Mouse (Mus musculus): ENCODE measurements around the gene Gucy2d. TPM values are rescaled to one million over a fixed set of nuclear protein-coding genes. Genes with fewer than 3 reads are reported as not detected.

Gucy2d gene
- polyA plus RNA-seq, 1 experiment from 2014 or later: not detected

DNA sequence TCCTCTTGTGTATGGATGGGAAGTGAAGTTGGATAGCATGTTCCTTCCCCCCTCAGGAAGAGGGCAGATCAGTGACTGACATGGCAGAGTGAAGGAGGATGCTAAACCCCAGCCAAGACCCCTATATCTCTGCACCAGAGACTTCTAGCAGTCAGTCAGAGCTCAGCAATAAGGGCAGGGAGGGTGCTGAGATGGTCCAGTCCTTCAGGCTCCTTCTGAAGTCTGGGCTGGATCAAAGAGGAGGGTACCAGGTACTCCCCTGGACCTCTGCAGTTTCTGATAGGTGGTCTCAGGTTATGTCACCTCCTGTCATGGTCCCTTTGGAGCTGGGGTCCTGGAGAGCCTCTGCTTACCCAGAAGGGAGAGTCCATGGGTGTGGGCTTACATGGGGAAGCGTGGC lies 55.4 kb downstream of the Gucy2d start:
- no peak overlapping the region for H3K27ac ChIP-seq (ENCODE audit: low read length)
- no peaks in the 10 kb centered on the region for H3K27me3 ChIP-seq (ENCODE audit: control insufficient read depth, insufficient read depth, low read length)
- H3K4me3 ChIP-seq (ENCODE audit: low read depth, low read length): no peak overlapping the region
- peaks cover 9% of the 10 kb centered on the region; the same call in 1 of the 2 replicates for H3K36me3 ChIP-seq (ENCODE audit: control insufficient read depth, insufficient read depth, low read length)
- peaks cover 18% of the 10 kb centered on the region for H3K4me1 ChIP-seq (ENCODE audit: control insufficient read depth, insufficient read depth, low read length)
- ATAC-seq (ENCODE audit: insufficient number of reproducible peaks, insufficient read depth, low FRiP score, low read depth): no peak
- WGBS: 77% methylated on average over 1 of the region's 1 CpGs
- no peak overlapping the region for H3K4me2 ChIP-seq (replicated peaks; ENCODE audit: low read depth, low read length)
- H3K9me3 ChIP-seq (ENCODE audit: control insufficient read depth, low read depth, low read length): no peaks in the 10 kb centered on the region
- no peak overlapping the region for H3K9ac ChIP-seq (replicated peaks; ENCODE audit: low read depth, low read length)

DNA sequence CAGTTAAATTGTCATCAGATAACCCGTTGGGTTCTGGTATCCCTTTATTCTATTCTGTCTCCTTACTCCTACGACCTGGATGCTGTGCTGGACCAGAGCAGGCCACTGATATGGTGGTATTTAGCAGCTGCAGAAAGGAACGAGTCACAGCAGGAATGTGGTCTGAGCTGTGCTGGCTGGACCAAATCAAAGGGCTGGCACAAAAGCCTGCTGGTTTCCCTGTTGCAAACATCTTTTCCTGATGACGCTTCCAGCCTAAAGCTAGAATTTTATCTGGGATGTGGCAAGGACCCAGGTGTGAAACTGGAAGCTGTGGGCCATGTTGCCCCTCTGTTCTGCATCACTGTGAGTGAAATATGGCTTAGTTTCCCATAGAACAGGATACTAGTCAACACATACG lies 57.2 kb downstream of the Gucy2d start:
- WGBS: 66% methylated on average over 5 of the region's 5 CpGs
- no peak for ATAC-seq (ENCODE audit: insufficient number of reproducible peaks, insufficient read depth, low FRiP score, low read depth)

DNA sequence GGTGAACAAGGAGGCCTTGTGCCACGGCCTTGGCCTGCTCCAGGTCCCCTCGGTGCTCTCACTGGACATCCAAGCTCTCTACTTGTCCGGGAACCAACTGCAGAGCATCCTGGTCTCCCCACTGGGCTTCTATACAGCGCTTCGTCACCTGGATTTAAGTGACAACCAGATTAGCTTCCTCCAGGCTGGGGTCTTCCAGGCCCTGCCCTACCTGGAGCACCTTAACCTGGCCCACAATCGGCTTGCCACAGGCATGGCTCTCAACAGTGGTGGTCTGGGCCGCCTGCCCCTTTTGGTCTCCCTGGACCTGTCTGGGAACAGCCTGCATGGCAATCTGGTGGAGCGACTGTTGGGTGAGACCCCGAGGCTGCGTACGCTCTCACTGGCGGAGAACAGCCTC lies 57.9 kb downstream of the Gucy2d start:
- Histone ChIP-seq H3K4me3 (ENCODE audit: low read depth, low read length) (no peak overlapping the region), H3K4me1 (ENCODE audit: control insufficient read depth, insufficient read depth, low read length) (peaks cover 23% of the 10 kb centered on the region), H3K9ac (replicated peaks; ENCODE audit: low read depth, low read length) (no peak overlapping the region), H3K27me3 (ENCODE audit: control insufficient read depth, insufficient read depth, low read length) (no peaks in the 10 kb centered on the region), H3K36me3 (ENCODE audit: control insufficient read depth, insufficient read depth, low read length) (peaks cover 9% of the 10 kb centered on the region; the same call in 1 of the 2 replicates), H3K4me2 (replicated peaks; ENCODE audit: low read depth, low read length) (no peak overlapping the region), H3K27ac (ENCODE audit: low read length) (no peak overlapping the region), H3K9me3 (ENCODE audit: control insufficient read depth, low read depth, low read length) (no peaks in the 10 kb centered on the region)
- 92% methylated on average over 12 of the region's 12 CpGs for WGBS
- no peak for ATAC-seq (ENCODE audit: insufficient number of reproducible peaks, insufficient read depth, low FRiP score, low read depth)

More for the DNA sequence above, 57.2 kb downstream of the Gucy2d start:
- H3K9me3 ChIP-seq (ENCODE audit: control insufficient read depth, low read depth, low read length): no peaks in the 10 kb centered on the region
- peaks cover 9% of the 10 kb centered on the region; the same call in 1 of the 2 replicates for H3K36me3 ChIP-seq (ENCODE audit: control insufficient read depth, insufficient read depth, low read length)
- no peak overlapping the region for H3K4me3 ChIP-seq (ENCODE audit: low read depth, low read length)
- no peaks in the 10 kb centered on the region for H3K27me3 ChIP-seq (ENCODE audit: control insufficient read depth, insufficient read depth, low read length)
- peaks cover 17% of the 10 kb centered on the region for H3K4me1 ChIP-seq (ENCODE audit: control insufficient read depth, insufficient read depth, low read length)
- H3K4me2 ChIP-seq (replicated peaks; ENCODE audit: low read depth, low read length): no peak overlapping the region
- no peak overlapping the region for H3K9ac ChIP-seq (replicated peaks; ENCODE audit: low read depth, low read length)
- no peak overlapping the region for H3K27ac ChIP-seq (ENCODE audit: low read length)

DNA sequence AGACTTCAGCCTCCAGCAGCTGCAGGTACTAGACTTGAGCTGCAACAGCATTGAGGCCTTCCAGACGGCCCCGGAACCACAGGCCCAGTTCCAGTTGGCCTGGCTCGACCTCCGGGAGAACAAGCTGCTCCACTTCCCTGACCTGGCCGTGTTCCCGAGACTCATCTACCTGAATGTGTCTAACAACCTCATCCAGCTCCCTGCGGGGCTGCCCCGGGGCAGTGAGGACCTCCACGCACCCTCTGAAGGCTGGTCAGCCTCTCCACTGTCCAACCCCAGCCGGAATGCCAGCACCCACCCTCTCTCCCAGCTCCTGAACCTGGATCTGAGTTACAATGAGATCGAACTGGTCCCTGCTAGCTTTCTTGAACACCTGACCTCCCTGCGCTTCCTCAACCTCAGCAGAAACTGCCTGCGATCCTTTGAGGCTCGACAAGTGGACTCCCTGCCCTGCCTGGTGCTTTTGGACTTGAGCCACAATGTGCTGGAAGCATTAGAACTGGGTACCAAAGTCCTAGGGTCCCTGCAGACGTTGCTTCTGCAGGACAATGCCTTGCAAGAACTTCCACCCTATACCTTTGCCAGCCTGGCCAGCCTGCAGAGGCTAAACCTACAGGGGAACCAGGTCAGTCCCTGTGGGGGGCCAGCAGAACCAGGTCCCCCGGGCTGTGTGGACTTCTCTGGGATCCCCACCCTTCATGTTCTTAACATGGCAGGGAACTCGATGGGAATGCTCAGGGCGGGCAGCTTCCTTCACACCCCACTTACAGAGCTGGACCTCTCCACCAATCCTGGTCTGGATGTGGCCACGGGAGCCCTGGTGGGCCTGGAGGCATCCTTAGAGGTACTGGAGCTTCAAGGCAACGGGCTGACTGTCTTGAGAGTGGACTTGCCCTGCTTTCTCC lies 58.7 kb downstream of the Gucy2d start:
- no peak overlapping the region for H3K9ac ChIP-seq (replicated peaks; ENCODE audit: low read depth, low read length)
- H3K36me3 ChIP-seq (ENCODE audit: control insufficient read depth, insufficient read depth, low read length): peaks cover 9% of the 10 kb centered on the region; the same call in 1 of the 2 replicates
- 81% methylated on average over 20 of the region's 20 CpGs for WGBS
- H3K27me3 ChIP-seq (ENCODE audit: control insufficient read depth, insufficient read depth, low read length): no peaks in the 10 kb centered on the region
- H3K9me3 ChIP-seq (ENCODE audit: control insufficient read depth, low read depth, low read length): no peaks in the 10 kb centered on the region
- no peak overlapping the region for H3K4me2 ChIP-seq (replicated peaks; ENCODE audit: low read depth, low read length)
- H3K4me1 ChIP-seq (ENCODE audit: control insufficient read depth, insufficient read depth, low read length): peaks cover 21% of the 10 kb centered on the region; the same call in 1 of the 2 replicates
- ATAC-seq (ENCODE audit: insufficient number of reproducible peaks, insufficient read depth, low FRiP score, low read depth): no peak
- H3K27ac ChIP-seq (ENCODE audit: low read length): no peak overlapping the region
- no peak overlapping the region for H3K4me3 ChIP-seq (ENCODE audit: low read depth, low read length)

DNA sequence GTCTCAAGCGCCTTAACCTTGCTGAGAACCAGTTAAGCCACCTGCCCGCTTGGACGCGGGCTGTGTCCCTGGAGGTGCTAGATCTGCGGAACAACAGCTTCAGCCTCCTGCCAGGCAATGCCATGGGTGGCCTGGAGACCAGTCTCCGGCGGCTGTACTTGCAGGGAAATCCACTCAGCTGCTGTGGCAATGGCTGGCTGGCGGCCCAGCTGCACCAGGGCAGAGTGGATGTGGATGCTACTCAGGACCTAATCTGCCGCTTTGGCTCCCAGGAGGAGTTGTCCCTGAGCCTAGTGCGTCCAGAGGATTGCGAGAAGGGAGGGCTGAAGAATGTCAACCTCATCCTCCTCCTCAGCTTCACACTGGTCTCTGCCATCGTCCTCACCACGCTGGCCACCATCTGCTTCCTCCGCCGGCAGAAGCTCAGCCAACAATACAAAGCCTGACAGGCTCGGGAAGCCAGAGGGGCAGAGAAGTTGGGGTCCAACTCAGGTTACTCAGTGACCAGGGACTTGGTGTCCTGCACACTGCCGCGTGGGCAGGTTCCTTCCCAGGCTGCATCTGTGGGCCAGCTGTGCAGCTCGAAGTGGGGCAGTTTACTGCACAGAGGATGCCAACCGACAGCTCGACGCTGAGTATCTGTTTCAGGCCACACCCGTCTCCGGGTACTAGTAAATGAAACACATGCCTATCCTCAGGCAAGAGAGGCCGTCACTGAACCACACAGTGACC lies 59.5 kb downstream of the Gucy2d start:
- Histone ChIP-seq H3K27me3 (ENCODE audit: control insufficient read depth, insufficient read depth, low read length) (no peaks in the 10 kb centered on the region), H3K4me1 (ENCODE audit: control insufficient read depth, insufficient read depth, low read length) (peaks cover 22% of the 10 kb centered on the region; the same call in 1 of the 2 replicates), H3K9ac (replicated peaks; ENCODE audit: low read depth, low read length) (no peak overlapping the region), H3K4me2 (replicated peaks; ENCODE audit: low read depth, low read length) (no peak overlapping the region), H3K9me3 (ENCODE audit: control insufficient read depth, low read depth, low read length) (no peaks in the 10 kb centered on the region), H3K36me3 (ENCODE audit: control insufficient read depth, insufficient read depth, low read length) (peaks cover 9% of the 10 kb centered on the region; the same call in 1 of the 2 replicates), H3K27ac (ENCODE audit: low read length) (no peak overlapping the region), H3K4me3 (ENCODE audit: low read depth, low read length) (no peak overlapping the region)
- no peak for ATAC-seq (ENCODE audit: insufficient number of reproducible peaks, insufficient read depth, low FRiP score, low read depth)
- WGBS: 77% methylated on average over 25 of the region's 25 CpGs

DNA sequence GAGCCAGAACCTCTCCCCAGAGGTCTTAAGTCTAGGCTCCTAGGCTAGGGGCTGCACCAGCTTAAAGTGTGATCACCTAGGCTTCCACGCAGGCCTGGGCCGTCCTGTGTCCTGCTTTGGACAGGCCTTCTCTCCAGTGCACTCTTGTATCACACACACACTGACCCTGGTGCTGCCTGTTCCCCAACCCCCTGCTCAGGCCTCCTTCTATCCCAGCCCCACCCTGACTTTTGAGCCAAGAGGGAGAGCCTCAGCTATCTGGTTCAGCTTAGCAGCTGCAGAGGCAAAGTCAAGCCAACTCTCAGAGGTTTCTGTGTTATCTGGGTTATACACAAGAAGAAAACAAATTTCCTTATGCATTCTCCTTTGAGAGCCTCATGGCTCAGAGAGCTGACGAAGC lies 60.3 kb downstream of the Gucy2d start:
- peaks cover 30% of the 10 kb centered on the region; the same call in 1 of the 2 replicates for H3K4me1 ChIP-seq (ENCODE audit: control insufficient read depth, insufficient read depth, low read length)
- no peak for ATAC-seq (ENCODE audit: insufficient number of reproducible peaks, insufficient read depth, low FRiP score, low read depth)

DNA sequence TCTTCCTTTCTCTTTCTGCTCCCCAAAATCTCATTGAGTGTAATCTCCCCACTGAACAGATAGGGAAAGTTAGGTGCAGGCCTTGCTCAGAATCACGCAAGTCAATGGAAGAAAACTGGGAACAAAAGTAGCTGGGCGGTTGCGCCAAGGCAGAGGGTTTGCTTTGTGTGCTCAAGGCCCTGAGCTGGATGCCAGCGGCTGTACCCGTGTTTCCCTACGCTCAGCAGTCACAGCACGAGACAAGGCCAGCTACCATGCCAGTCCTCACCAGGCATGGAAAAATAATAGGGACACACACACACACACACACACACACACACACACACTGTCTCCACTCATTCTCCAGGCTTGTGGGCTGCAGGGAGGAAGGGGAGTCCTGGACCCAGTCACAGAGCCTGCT lies 60.9 kb downstream of the Gucy2d start:
- Histone ChIP-seq H3K4me2 (replicated peaks; ENCODE audit: low read depth, low read length) (no peak overlapping the region), H3K9ac (replicated peaks; ENCODE audit: low read depth, low read length) (no peak overlapping the region), H3K9me3 (ENCODE audit: control insufficient read depth, low read depth, low read length) (no peaks in the 10 kb centered on the region), H3K4me3 (ENCODE audit: low read depth, low read length) (no peak overlapping the region), H3K36me3 (ENCODE audit: control insufficient read depth, insufficient read depth, low read length) (peaks cover 9% of the 10 kb centered on the region; the same call in 1 of the 2 replicates), H3K27ac (ENCODE audit: low read length) (no peak overlapping the region), H3K27me3 (ENCODE audit: control insufficient read depth, insufficient read depth, low read length) (no peaks in the 10 kb centered on the region), H3K4me1 (ENCODE audit: control insufficient read depth, insufficient read depth, low read length) (peaks cover 33% of the 10 kb centered on the region; the same call in 1 of the 2 replicates)
- ATAC-seq (ENCODE audit: insufficient number of reproducible peaks, insufficient read depth, low FRiP score, low read depth): no peak
- WGBS: 95% methylated on average over 7 of the region's 7 CpGs

More for the DNA sequence above, 60.3 kb downstream of the Gucy2d start:
- Histone ChIP-seq H3K4me2 (replicated peaks; ENCODE audit: low read depth, low read length) (no peak overlapping the region), H3K36me3 (ENCODE audit: control insufficient read depth, insufficient read depth, low read length) (peaks cover 9% of the 10 kb centered on the region; the same call in 1 of the 2 replicates), H3K9ac (replicated peaks; ENCODE audit: low read depth, low read length) (no peak overlapping the region), H3K27ac (ENCODE audit: low read length) (no peak overlapping the region), H3K9me3 (ENCODE audit: control insufficient read depth, low read depth, low read length) (no peaks in the 10 kb centered on the region), H3K4me3 (ENCODE audit: low read depth, low read length) (no peak overlapping the region), H3K27me3 (ENCODE audit: control insufficient read depth, insufficient read depth, low read length) (no peaks in the 10 kb centered on the region)
- WGBS: 85% methylated on average over 3 of the region's 3 CpGs

DNA sequence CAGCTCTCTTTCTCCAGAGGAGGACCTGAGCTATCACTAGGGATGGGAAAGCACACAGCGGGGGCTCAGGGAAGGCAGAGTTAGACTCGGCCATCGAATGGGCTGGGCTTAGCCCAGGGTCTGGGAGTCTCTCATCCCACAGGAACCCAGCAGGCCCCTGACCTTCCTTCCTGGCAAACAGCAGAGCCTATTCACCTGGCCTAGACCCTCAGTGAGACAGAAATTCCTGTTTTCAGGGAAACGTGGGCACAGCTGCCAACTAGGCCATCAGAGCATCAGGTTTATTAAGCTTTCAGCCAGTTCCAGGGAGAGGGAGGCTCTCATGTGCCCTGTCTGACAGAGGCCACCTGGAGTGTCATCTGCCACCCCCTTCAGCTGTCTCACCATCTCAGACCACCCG lies 62.7 kb downstream of the Gucy2d start:
- Histone ChIP-seq H3K4me3 (ENCODE audit: low read depth, low read length) (no peak overlapping the region), H3K36me3 (ENCODE audit: control insufficient read depth, insufficient read depth, low read length) (peaks cover 9% of the 10 kb centered on the region; the same call in 1 of the 2 replicates), H3K27ac (ENCODE audit: low read length) (peak overlapping the region; percentile 95; the same call in 1 of the 2 replicates), H3K9me3 (ENCODE audit: control insufficient read depth, low read depth, low read length) (no peaks in the 10 kb centered on the region), H3K9ac (replicated peaks; ENCODE audit: low read depth, low read length) (no peak overlapping the region), H3K27me3 (ENCODE audit: control insufficient read depth, insufficient read depth, low read length) (no peaks in the 10 kb centered on the region), H3K4me2 (replicated peaks; ENCODE audit: low read depth, low read length) (no peak overlapping the region), H3K4me1 (ENCODE audit: control insufficient read depth, insufficient read depth, low read length) (peaks cover 32% of the 10 kb centered on the region; the same call in 1 of the 2 replicates)
- ATAC-seq (ENCODE audit: insufficient number of reproducible peaks, insufficient read depth, low FRiP score, low read depth): no peak
- WGBS: 26% methylated on average over 5 of the region's 5 CpGs

Data from stomach, embryonic 14.5 days (tissue).